Mouse (Mus musculus) heart, adult 2 months (tissue): ENCODE measurements around the gene Myo19. TPM values are rescaled to one million over a fixed set of nuclear protein-coding genes. Genes with fewer than 3 reads are reported as not detected.

Experiments used
- DNase-seq, 2 experiments: peaks; one replicate each; pipeline ENCODE4 v3.0.0; 2021
- H3K27ac ChIP-seq: fragments of 200-600 bp; 2 replicates; pipeline ENCODE4 v1.8.1; 2022
- H3K27me3 ChIP-seq: fragments of 200-500 bp; 2 replicates; pipeline ENCODE4 v1.6.1; 2012; ENCODE audit warnings: mild to moderate bottlenecking, low read length, inconsistent platforms, mixed read lengths; ENCODE audit not compliant: control insufficient read depth, insufficient read depth
- H3K36me3 ChIP-seq: fragments of 200-500 bp; 2 replicates; pipeline ENCODE4 v1.6.1; 2012; ENCODE audit warnings: low read length, inconsistent platforms; ENCODE audit not compliant: control insufficient read depth, insufficient read depth
- H3K4me1 ChIP-seq: fragments of 200-500 bp; 2 replicates; pipeline ENCODE4 v1.6.1; 2011; ENCODE audit warnings: low read length; ENCODE audit not compliant: control insufficient read depth, insufficient read depth
- H3K4me3 ChIP-seq: fragments of 200-600 bp; 2 replicates; pipeline ENCODE4 v1.8.1; 2022
- H3K79me2 ChIP-seq: fragments of 200-500 bp; replicated peaks from 2 replicates; pipeline ENCODE4 v1.6.1; 2012; ENCODE audit warnings: mild to moderate bottlenecking, inconsistent platforms, low read length, moderate library complexity, mixed read lengths; ENCODE audit not compliant: control insufficient read depth, insufficient read depth
- H3K9ac ChIP-seq: fragments of 200-500 bp; 2 replicates; pipeline ENCODE4 v1.6.1; 2012; ENCODE audit warnings: low read depth, mild to moderate bottlenecking, control low read depth, inconsistent platforms, low read length, mixed read lengths
- CTCF ChIP-seq: fragments of 200-600 bp; IDR thresholded peaks from 2 replicates; pipeline ENCODE4 v1.8.1; 2022; ENCODE audit warnings: antibody characterized with exemption, mild to moderate bottlenecking, moderate library complexity
- EP300 ChIP-seq: fragments of 200-500 bp; IDR thresholded peaks from 2 replicates; pipeline ENCODE4 v1.6.1; 2011; ENCODE audit warnings: low read depth, low read length, control low read depth; ENCODE audit not compliant: insufficient read depth
- POLR2A ChIP-seq: fragments of 200-500 bp; IDR thresholded peaks from 2 replicates; pipeline ENCODE4 v1.6.1; 2011; ENCODE audit warnings: mild to moderate bottlenecking, low read depth, low read length, control low read depth; ENCODE audit not compliant: insufficient read depth
- WGBS: fragments of 180-500 bp; shearing (Covaris S2); methylation state at CpG from one replicate; pipeline ENCODE4 v1.1.7; 2018; 5-methylcytosine and 5-hydroxymethylcytosine counted together
- intact Hi-C: fragments of 180-260 bp; cut with DNase I; formaldehyde crosslinking; loops from one replicate; pipeline ENCODE4 v1.15.1; 2025
- polyA plus RNA-seq: library from polyadenylated mRNA; depleted of rRNA; stranded (reverse); fragments of >200 nt; gene quantifications from 2 replicates; pipeline ENCODE4 v1.2.3, GENCODE M21; 2012
- total RNA-seq, 2 experiments: library from RNA; stranded (reverse); gene quantifications; 2 replicates each; pipeline ENCODE4 v1.2.3; 2021

The Myo19 gene
- total and polyA plus RNA-seq, 3 experiments = 5.7 to 7.5 (median 5.9) TPM

- Histone ChIP-seq H3K36me3 (no peaks in the 10 kb centered on the region; the same call in 1 of the 2 replicates), H3K9ac (no peak overlapping the region), H3K27ac (no peak overlapping the region), H3K79me2 (peaks cover 3% of the 10 kb centered on the region), H3K4me3 (0 out of 2 replicates have a peak overlapping the region, but pooled peaks have one; percentile 15), H3K4me1 (peaks cover 3% of the 10 kb centered on the region), H3K27me3 (no peaks in the 10 kb centered on the region)
- intact Hi-C loops = loop anchor here (2.0 to 5.0 kb wide), 2 partner anchors 76 to 264 kb away; no protein-coding TSS in a partner anchor
- DNase-seq = peak; percentile 83 to 92
- TF ChIP-seq POLR2A (no peak), EP300 (peak; percentile 80; the same call in 1 of the 2 replicates)
- 5% methylated on average over 16 of the region's 16 CpGs for WGBS
Measured at GRCm38 (mm10) chr11:84918425-84918824, 38.5 kb downstream of the Myo19 start.

GRCm38 (mm10) chr11:84919276-84919675 lies 39.3 kb downstream of the Myo19 start:
- Histone ChIP-seq H3K79me2 (peaks cover 3% of the 10 kb centered on the region), H3K4me3 (no peak overlapping the region), H3K27ac (no peak overlapping the region), H3K9ac (no peak overlapping the region), H3K27me3 (no peaks in the 10 kb centered on the region), H3K36me3 (no peaks in the 10 kb centered on the region; the same call in 1 of the 2 replicates), H3K4me1 (peaks cover 3% of the 10 kb centered on the region)
- peak in 1 of 2 experiments; percentile 30 for DNase-seq
- WGBS = 41% methylated on average over 3 of the region's 3 CpGs
- TF ChIP-seq POLR2A (no peak), CTCF (peak; percentile 75)
- intact Hi-C loops = loop anchor here (1.0 to 5.0 kb wide), 3 partner anchors 59 to 263 kb away; no protein-coding TSS in a partner anchor

- Histone ChIP-seq H3K27me3 (no peaks in the 10 kb centered on the region; the same call in 1 of the 2 replicates), H3K79me2 (peaks cover 3% of the 10 kb centered on the region), H3K9ac (no peak overlapping the region), H3K27ac (no peak overlapping the region), H3K4me1 (peaks cover 3% of the 10 kb centered on the region), H3K36me3 (no peaks in the 10 kb centered on the region; the same call in 1 of the 2 replicates), H3K4me3 (no peak overlapping the region)
- 35% methylated on average over 7 of the region's 7 CpGs for WGBS
- intact Hi-C loops = loop anchor here (1.0 to 5.0 kb wide), 3 partner anchors 58 to 262 kb away; no protein-coding TSS in a partner anchor
- no peak for DNase-seq
- TF ChIP-seq EP300 = no peak
- TF ChIP-seq CTCF = no peak
- no peak for TF ChIP-seq POLR2A
Measured at GRCm38 (mm10) chr11:84919951-84920350, 40.0 kb downstream of the Myo19 start.

- DNase-seq = no peak
- Histone ChIP-seq H3K79me2 (peaks cover 1% of the 10 kb centered on the region), H3K4me1 (peaks cover 3% of the 10 kb centered on the region), H3K27me3 (no peaks in the 10 kb centered on the region; the same call in 1 of the 2 replicates), H3K36me3 (no peaks in the 10 kb centered on the region; the same call in 1 of the 2 replicates), H3K4me3 (no peak overlapping the region), H3K9ac (no peak overlapping the region), H3K27ac (no peak overlapping the region)
- intact Hi-C loops = no loop called here
- no peak for TF ChIP-seq EP300
- TF ChIP-seq CTCF = no peak
- TF ChIP-seq POLR2A = no peak
- 69% methylated on average over 8 of the region's 8 CpGs for WGBS
Measured at GRCm38 (mm10) chr11:84920981-84921380, 41.0 kb downstream of the Myo19 start.

- H3K27ac ChIP-seq = no peak overlapping the region
- no peak; the same call in 1 of the 2 replicates for TF ChIP-seq CTCF
- no peak for TF ChIP-seq POLR2A
- no peak for TF ChIP-seq EP300
- no peaks in the 10 kb centered on the region for H3K79me2 ChIP-seq
- DNase-seq = no peak
- H3K27me3 ChIP-seq = 0 out of 2 replicates have a peak, but pooled peaks cover 1% of the 10 kb centered on the region
- WGBS = 23% methylated on average over 6 of the region's 6 CpGs
- no peaks in the 10 kb centered on the region for H3K4me1 ChIP-seq
- H3K36me3 ChIP-seq = no peaks in the 10 kb centered on the region
- H3K4me3 ChIP-seq = no peak overlapping the region
- H3K9ac ChIP-seq = no peak overlapping the region
- intact Hi-C loops = no loop called here
Measured at GRCm38 (mm10) chr11:84932261-84932660, 52.3 kb downstream of the Myo19 start.

- Histone ChIP-seq H3K79me2 (no peaks in the 10 kb centered on the region), H3K27me3 (no peaks in the 10 kb centered on the region), H3K36me3 (no peaks in the 10 kb centered on the region), H3K9ac (no peak overlapping the region), H3K4me3 (no peak overlapping the region), H3K4me1 (no peaks in the 10 kb centered on the region), H3K27ac (no peak overlapping the region)
- peak; percentile 26 to 33 for DNase-seq
- TF ChIP-seq POLR2A = no peak
- no peak for TF ChIP-seq EP300
- no peak for TF ChIP-seq CTCF
- intact Hi-C loops = no loop called here
- 42% methylated on average over 8 of the region's 8 CpGs for WGBS
Measured at GRCm38 (mm10) chr11:84939508-84940053, 59.6 kb downstream of the Myo19 start.
